Mouse (Mus musculus): ENCODE data around the gene Pes1. TPM values are rescaled to one million over a fixed set of nuclear protein-coding genes. Genes with fewer than 3 reads are reported as not detected.

Gene Pes1
- polyA plus RNA-seq, 1 experiment from 2014 or later, result 32.4 TPM

DNA sequence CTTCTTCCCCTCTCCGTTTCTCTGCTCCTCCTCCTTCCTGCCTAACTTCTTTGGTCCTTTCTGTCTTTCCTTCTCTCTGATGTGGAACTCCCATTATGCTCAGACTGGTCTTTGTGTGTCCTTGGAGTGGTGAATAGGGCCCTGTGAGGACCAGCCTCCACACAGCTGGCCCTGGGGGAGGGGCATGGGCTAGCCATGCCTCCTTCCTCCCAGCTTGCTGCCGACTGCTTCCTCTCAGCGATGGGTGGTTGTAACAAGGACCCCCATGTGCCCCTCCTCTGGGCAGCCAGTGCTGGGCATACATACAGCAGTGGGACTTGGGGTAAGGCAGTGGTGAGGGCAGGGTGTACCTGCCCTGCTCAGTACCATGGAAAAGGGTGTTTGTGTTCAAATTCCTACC, 10.5 kb downstream of the Pes1 start:
- Histone ChIP-seq H3K9ac (ENCODE audit: low read depth, low read length) (no peak overlapping the region), H3K4me1 (ENCODE audit: control insufficient read depth, low read depth, low read length) (no peaks in the 10 kb centered on the region), H3K4me2 (ENCODE audit: low read depth, low read length) (no peak overlapping the region), H3K27ac (ENCODE audit: low read length) (no peak overlapping the region), H3K27me3 (ENCODE audit: control insufficient read depth, insufficient read depth, low read depth, low read length) (no peaks in the 10 kb centered on the region), H3K4me3 (ENCODE audit: low read depth, low read length) (no peak overlapping the region), H3K9me3 (replicated peaks; ENCODE audit: control insufficient read depth, low read length) (no peaks in the 10 kb centered on the region), H3K36me3 (ENCODE audit: control insufficient read depth, insufficient read depth) (peaks cover 47% of the 10 kb centered on the region)
- ATAC-seq (ENCODE audit: low read depth), result no peak
- 74% methylated on average over 3 of the region's 3 CpGs for WGBS (ENCODE audit: insufficient replicate concordance)

- H3K4me1 ChIP-seq (ENCODE audit: control insufficient read depth, low read depth, low read length), result no peaks in the 10 kb centered on the region
- ATAC-seq (ENCODE audit: low read depth), result no peak
- no peak within 1 kb of the TSS for H3K27ac ChIP-seq (ENCODE audit: low read length)
- no peaks in the 10 kb centered on the region for H3K27me3 ChIP-seq (ENCODE audit: control insufficient read depth, insufficient read depth, low read depth, low read length)
- H3K36me3 ChIP-seq (ENCODE audit: control insufficient read depth, insufficient read depth), result peaks cover 47% of the 10 kb centered on the region
- H3K4me3 ChIP-seq (ENCODE audit: low read depth, low read length), result no peak within 1 kb of the TSS
- no peak within 1 kb of the TSS for H3K9ac ChIP-seq (ENCODE audit: low read depth, low read length)
- 82% methylated on average over 6 of the region's 6 CpGs for WGBS (ENCODE audit: insufficient replicate concordance)
- H3K4me2 ChIP-seq (ENCODE audit: low read depth, low read length), result no peak within 1 kb of the TSS
- no peaks in the 10 kb centered on the region for H3K9me3 ChIP-seq (replicated peaks; ENCODE audit: control insufficient read depth, low read length)
Measured at GRCm38 (mm10) chr11:3976678-3977077, 12.9 kb downstream of the Pes1 start, which contains the start of gene 4930556J24Rik. TSS of gene 4930556J24Rik (minus strand) at chr11:3976778.

DNA sequence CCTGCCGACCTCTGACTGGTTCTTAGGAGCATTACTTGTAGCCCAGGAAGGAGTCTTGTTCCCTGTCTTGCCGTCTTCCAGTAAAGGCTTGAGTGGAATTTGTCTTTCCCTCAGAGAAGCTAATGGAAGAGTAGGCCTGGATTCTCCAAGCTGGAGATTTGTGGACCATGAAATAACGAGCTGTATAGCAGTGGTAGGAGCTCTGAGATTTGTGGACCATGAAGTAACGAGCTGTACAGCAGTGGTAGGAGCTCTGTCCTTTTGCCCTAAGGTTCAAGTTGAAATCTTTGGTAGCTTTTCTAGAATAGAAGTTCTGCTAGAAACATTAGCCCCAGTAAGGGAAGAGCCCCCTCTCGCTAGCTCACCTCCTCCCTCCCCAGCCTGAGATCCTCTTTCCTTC, 14.6 kb downstream of the Pes1 start:
- ATAC-seq (ENCODE audit: low read depth), result no peak
- no peak overlapping the region for H3K4me2 ChIP-seq (ENCODE audit: low read depth, low read length)
- H3K27me3 ChIP-seq (ENCODE audit: control insufficient read depth, insufficient read depth, low read depth, low read length), result peaks cover 10% of the 10 kb centered on the region
- peaks cover 33% of the 10 kb centered on the region for H3K36me3 ChIP-seq (ENCODE audit: control insufficient read depth, insufficient read depth)
- no peak overlapping the region for H3K9ac ChIP-seq (ENCODE audit: low read depth, low read length)
- H3K9me3 ChIP-seq (replicated peaks; ENCODE audit: control insufficient read depth, low read length), result no peaks in the 10 kb centered on the region
- H3K4me1 ChIP-seq (ENCODE audit: control insufficient read depth, low read depth, low read length), result peaks cover 5% of the 10 kb centered on the region
- WGBS (ENCODE audit: insufficient replicate concordance), result 72% methylated on average over 5 of the region's 5 CpGs
- no peak overlapping the region for H3K4me3 ChIP-seq (ENCODE audit: low read depth, low read length)
- H3K27ac ChIP-seq (ENCODE audit: low read length), result no peak overlapping the region

DNA sequence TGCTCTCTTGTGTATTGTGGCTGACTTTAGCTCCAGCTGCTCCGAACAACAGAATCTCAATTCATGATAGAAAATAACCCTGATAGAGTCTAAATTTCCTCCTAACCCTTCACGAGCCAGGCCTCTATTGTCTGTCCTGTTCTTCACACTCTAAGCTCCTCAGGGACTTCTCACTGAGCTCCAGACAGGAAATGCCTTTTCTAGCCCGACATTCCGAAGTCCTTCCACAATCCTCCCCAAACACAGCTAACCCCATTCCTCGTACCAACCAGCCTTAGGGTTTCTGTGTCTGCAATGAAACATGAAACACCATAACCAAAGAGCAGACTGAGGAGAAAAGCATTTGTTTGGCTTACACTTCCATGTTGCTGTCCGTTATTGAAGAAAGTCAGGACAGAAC, 17.8 kb downstream of the Pes1 start:
- Histone ChIP-seq H3K36me3 (ENCODE audit: control insufficient read depth, insufficient read depth) (peaks cover 20% of the 10 kb centered on the region), H3K9ac (ENCODE audit: low read depth, low read length) (no peak overlapping the region), H3K27me3 (ENCODE audit: control insufficient read depth, insufficient read depth, low read depth, low read length) (peaks cover 24% of the 10 kb centered on the region), H3K27ac (ENCODE audit: low read length) (no peak overlapping the region), H3K9me3 (replicated peaks; ENCODE audit: control insufficient read depth, low read length) (no peaks in the 10 kb centered on the region), H3K4me2 (ENCODE audit: low read depth, low read length) (no peak overlapping the region), H3K4me1 (ENCODE audit: control insufficient read depth, low read depth, low read length) (peaks cover 5% of the 10 kb centered on the region), H3K4me3 (ENCODE audit: low read depth, low read length) (no peak overlapping the region)
- WGBS (ENCODE audit: insufficient replicate concordance), result 48% methylated on average over 6 of the region's 6 CpGs
- no peak for ATAC-seq (ENCODE audit: low read depth)

- H3K27ac ChIP-seq (ENCODE audit: low read length), result no peak overlapping the region
- H3K27me3 ChIP-seq (ENCODE audit: control insufficient read depth, insufficient read depth, low read depth, low read length), result peaks cover 24% of the 10 kb centered on the region
- H3K4me3 ChIP-seq (ENCODE audit: low read depth, low read length), result no peak overlapping the region
- peaks cover 5% of the 10 kb centered on the region for H3K4me1 ChIP-seq (ENCODE audit: control insufficient read depth, low read depth, low read length)
- ATAC-seq (ENCODE audit: low read depth), result peak; percentile 9; the same call in 1 of the 2 replicates
- no peaks in the 10 kb centered on the region for H3K9me3 ChIP-seq (replicated peaks; ENCODE audit: control insufficient read depth, low read length)
- no peak overlapping the region for H3K9ac ChIP-seq (ENCODE audit: low read depth, low read length)
- 46% methylated on average over 7 of the region's 7 CpGs for WGBS (ENCODE audit: insufficient replicate concordance)
- no peak overlapping the region for H3K4me2 ChIP-seq (ENCODE audit: low read depth, low read length)
- H3K36me3 ChIP-seq (ENCODE audit: control insufficient read depth, insufficient read depth), result peaks cover 13% of the 10 kb centered on the region
Measured at GRCm38 (mm10) chr11:3982275-3983209, 18.8 kb downstream of the Pes1 start.

GRCm38 (mm10) chr11:3983291-3983862, 19.6 kb downstream of the Pes1 start, which contains the start of gene Gal3st1:
TSS of gene Gal3st1 (plus strand) at chr11:3983636.
- peaks cover 24% of the 10 kb centered on the region for H3K27me3 ChIP-seq (ENCODE audit: control insufficient read depth, insufficient read depth, low read depth, low read length)
- ATAC-seq (ENCODE audit: low read depth), result peak; percentile 79
- H3K27ac ChIP-seq (ENCODE audit: low read length), result no peak within 1 kb of the TSS
- peak within 1 kb of the TSS; percentile 53 for H3K4me3 ChIP-seq (ENCODE audit: low read depth, low read length)
- no peaks in the 10 kb centered on the region for H3K9me3 ChIP-seq (replicated peaks; ENCODE audit: control insufficient read depth, low read length)
- peaks cover 5% of the 10 kb centered on the region for H3K36me3 ChIP-seq (ENCODE audit: control insufficient read depth, insufficient read depth)
- no peak within 1 kb of the TSS for H3K9ac ChIP-seq (ENCODE audit: low read depth, low read length)
- H3K4me2 ChIP-seq (ENCODE audit: low read depth, low read length), result peak within 1 kb of the TSS; percentile 42
- H3K4me1 ChIP-seq (ENCODE audit: control insufficient read depth, low read depth, low read length), result peaks cover 5% of the 10 kb centered on the region
- 4% methylated on average over 37 of the region's 37 CpGs for WGBS (ENCODE audit: insufficient replicate concordance)

DNA sequence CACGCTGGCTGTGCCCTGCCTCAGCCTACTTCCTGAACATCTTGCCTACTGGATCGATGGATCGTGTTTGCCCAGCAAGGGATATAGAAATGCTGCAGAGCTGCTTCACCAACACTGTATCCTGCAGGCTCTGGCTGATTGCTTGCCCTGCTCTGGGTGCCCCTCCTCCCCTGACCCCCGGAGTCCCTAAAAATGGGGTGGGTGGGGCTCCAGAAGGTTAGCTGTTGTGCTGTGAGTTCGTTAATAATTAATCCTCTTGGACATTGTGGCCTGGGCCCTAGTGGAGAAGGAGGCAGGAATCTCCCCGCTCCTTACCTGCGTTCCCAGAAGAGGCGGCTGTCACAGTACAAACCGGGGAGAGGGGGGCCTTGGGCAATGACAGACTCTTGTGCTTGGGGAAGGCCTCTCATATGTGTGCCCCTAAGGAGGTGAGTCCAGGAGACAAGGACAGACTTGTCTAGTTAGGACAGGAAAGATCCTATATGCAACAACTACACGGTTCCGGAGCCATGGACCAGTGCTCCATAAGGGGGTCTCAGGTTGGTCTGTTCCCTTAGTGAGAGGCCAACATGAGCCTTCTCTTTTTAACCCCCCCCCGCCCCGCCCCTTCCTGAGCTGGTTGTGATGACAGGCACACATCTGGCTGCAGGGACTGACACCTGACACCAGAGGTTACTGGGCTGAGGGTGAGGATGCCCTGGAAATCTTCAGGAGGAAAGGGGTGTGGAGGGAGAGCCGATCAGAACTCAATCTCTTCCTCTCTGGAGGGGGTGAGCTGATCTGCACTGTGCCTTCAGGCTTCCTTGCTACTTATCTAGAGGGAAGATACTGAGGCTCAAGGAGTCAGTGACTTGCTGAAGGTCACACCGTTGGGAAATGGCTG, 20.3 kb downstream of the Pes1 start:
- Histone ChIP-seq H3K27ac (ENCODE audit: low read length) (no peak overlapping the region), H3K36me3 (ENCODE audit: control insufficient read depth, insufficient read depth) (peaks cover 3% of the 10 kb centered on the region), H3K4me3 (ENCODE audit: low read depth, low read length) (peak overlapping the region; percentile 53), H3K4me1 (ENCODE audit: control insufficient read depth, low read depth, low read length) (peaks cover 5% of the 10 kb centered on the region), H3K9ac (ENCODE audit: low read depth, low read length) (no peak overlapping the region), H3K9me3 (replicated peaks; ENCODE audit: control insufficient read depth, low read length) (no peaks in the 10 kb centered on the region), H3K4me2 (ENCODE audit: low read depth, low read length) (peak overlapping the region; percentile 42), H3K27me3 (ENCODE audit: control insufficient read depth, insufficient read depth, low read depth, low read length) (peaks cover 24% of the 10 kb centered on the region)
- WGBS (ENCODE audit: insufficient replicate concordance), result 7% methylated on average over 15 of the region's 15 CpGs
- ATAC-seq (ENCODE audit: low read depth), result peak; percentile 67

- no peaks in the 10 kb centered on the region for H3K36me3 ChIP-seq (ENCODE audit: control insufficient read depth, insufficient read depth)
- 49% methylated on average over 3 of the region's 3 CpGs for WGBS (ENCODE audit: insufficient replicate concordance)
- no peaks in the 10 kb centered on the region for H3K4me1 ChIP-seq (ENCODE audit: control insufficient read depth, low read depth, low read length)
- H3K9ac ChIP-seq (ENCODE audit: low read depth, low read length), result no peak overlapping the region
- H3K27ac ChIP-seq (ENCODE audit: low read length), result no peak overlapping the region
- H3K27me3 ChIP-seq (ENCODE audit: control insufficient read depth, insufficient read depth, low read depth, low read length), result peaks cover 1% of the 10 kb centered on the region; the same call in 1 of the 2 replicates
- no peak overlapping the region for H3K4me2 ChIP-seq (ENCODE audit: low read depth, low read length)
- no peak overlapping the region for H3K4me3 ChIP-seq (ENCODE audit: low read depth, low read length)
- no peaks in the 10 kb centered on the region for H3K9me3 ChIP-seq (replicated peaks; ENCODE audit: control insufficient read depth, low read length)
- ATAC-seq (ENCODE audit: low read depth), result no peak
Measured at GRCm38 (mm10) chr11:3989748-3990147, 26.0 kb downstream of the Pes1 start.

Measured in liver, embryonic 16.5 days (tissue).